8 mouse cellular contexts compared by ENCODE assay signal in the genomic region with DNA sequence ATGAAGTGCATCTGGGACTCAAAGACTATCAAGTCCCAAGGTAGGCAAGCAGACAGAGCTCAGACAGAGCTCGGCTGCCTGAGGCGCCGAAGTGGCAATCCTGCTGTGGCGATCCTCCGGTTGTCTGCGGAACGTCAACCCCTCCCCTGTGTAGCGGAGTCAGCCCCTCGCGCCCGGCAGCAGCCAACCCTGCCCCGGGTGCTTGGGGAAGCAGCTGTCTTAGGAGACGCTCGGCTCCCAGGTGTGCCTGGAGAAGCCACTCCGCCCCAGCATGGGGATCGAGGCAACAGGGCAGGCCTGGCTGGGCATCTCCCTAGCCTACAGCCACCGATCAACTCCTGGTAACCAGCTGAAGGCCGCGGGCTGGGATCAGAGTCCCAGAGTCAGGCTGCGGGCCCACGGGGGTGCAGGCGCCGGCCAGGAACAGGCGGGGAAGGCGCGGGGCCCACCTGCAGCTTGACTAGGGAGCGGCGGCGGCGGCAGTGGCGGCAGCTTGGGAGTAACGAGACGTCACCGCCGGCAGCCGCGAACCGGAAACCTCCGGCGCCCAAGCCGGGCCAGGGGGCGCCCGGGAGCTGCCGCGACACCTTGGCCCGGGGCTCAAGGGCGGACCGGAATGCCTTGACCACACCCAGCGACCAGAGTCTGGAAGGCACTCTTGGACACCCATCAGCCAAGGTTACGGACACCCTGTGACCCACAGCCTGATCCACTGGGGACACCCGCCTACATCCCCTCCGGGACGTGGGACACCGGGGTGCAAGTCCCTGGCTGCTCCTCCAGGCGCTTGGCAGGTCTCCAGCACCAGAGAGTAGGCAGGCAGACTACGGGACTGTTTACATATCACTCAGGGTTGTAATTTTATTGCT. TPM values are rescaled to one million over a fixed set of nuclear protein-coding genes. Genes with fewer than 3 reads are reported as not detected.
A peak's percentile ranks its signal among the peaks of the same experiment; 100 is the strongest.
DNase-seq lines count a peak whose midpoint lies in the region; ATAC-seq lines count a peak whose summit lies in the region.

A gene (minus strand): TSS at position 800 of the 869 bp plus-strand sequence.

- peaks cover 11% of the 10 kb centered on the region for H3K27me3 ChIP-seq in forebrain, embryonic 10.5 days (ENCODE audit: poor library complexity, severe bottlenecking)
- no peaks in the 10 kb centered on the region for H3K27me3 ChIP-seq in heart, embryonic 14.5 days (ENCODE audit: control insufficient read depth, insufficient read depth, low read length)
- no peaks in the 10 kb centered on the region for H3K27me3 ChIP-seq in liver, embryonic 13.5 days
- H3K27me3 ChIP-seq in stomach, embryonic 14.5 days (ENCODE audit: control insufficient read depth, insufficient read depth, low read length) = no peaks in the 10 kb centered on the region

- peak; percentile 85 for DNase-seq in CD4-positive, CD25-positive, alpha-beta regulatory T cell, adult 2 months (ENCODE audit: low read depth, low spot score)
- peak; percentile 67 for DNase-seq in forebrain, embryonic 10.5 days (ENCODE audit: extremely low spot score, low spot score)
- peak; percentile 92 for DNase-seq in kidney, postnatal 14 days
- DNase-seq in liver, embryonic 13.5 days = peak; percentile 69
- peak; percentile 51 to 66 for DNase-seq in natural killer cell, adult 2 months (ENCODE audit: low spot score in 2 of 2)

- H3K36me3 ChIP-seq in forebrain, embryonic 10.5 days (replicated peaks) = peaks cover 1% of the 10 kb centered on the region
- H3K36me3 ChIP-seq in heart, embryonic 14.5 days (ENCODE audit: control insufficient read depth, insufficient read depth, low read length) = peaks cover 21% of the 10 kb centered on the region
- H3K36me3 ChIP-seq in liver, embryonic 13.5 days = peaks cover under 1% of the 10 kb centered on the region
- no peaks in the 10 kb centered on the region for H3K36me3 ChIP-seq in stomach, embryonic 14.5 days (ENCODE audit: control insufficient read depth, insufficient read depth, low read length)

- H3K4me2 ChIP-seq in heart, embryonic 14.5 days (ENCODE audit: low read length) = peak within 1 kb of the TSS; percentile 94
- H3K4me2 ChIP-seq in liver, embryonic 13.5 days = peak within 1 kb of the TSS; percentile 99
- H3K4me2 ChIP-seq in stomach, embryonic 14.5 days (replicated peaks; ENCODE audit: low read depth, low read length) = peak within 1 kb of the TSS; percentile 100

- H3K4me1 ChIP-seq in brown adipose tissue, adult 24 weeks (ENCODE audit: control insufficient read depth, insufficient read depth, insufficient read length, low read length) = peaks cover 5% of the 10 kb centered on the region
- H3K4me1 ChIP-seq in forebrain, embryonic 10.5 days = peaks cover 49% of the 10 kb centered on the region
- H3K4me1 ChIP-seq in heart, embryonic 14.5 days (ENCODE audit: control insufficient read depth in 2 of 2, insufficient read depth in 2 of 2, low read length in 2 of 2) = peaks cover 9 to 18% of the 10 kb centered on the region in 2 experiments
- H3K4me1 ChIP-seq in liver, embryonic 13.5 days (replicated peaks) = peaks cover 22% of the 10 kb centered on the region
- H3K4me1 ChIP-seq in stomach, embryonic 14.5 days (ENCODE audit: control insufficient read depth, insufficient read depth, low read length) = peaks cover 13% of the 10 kb centered on the region; the same call in 1 of the 2 replicates

- 2% methylated on average over 55 of the region's 56 CpGs for WGBS in forebrain, embryonic 10.5 days
- under 1% methylated on average over 52 of the region's 56 CpGs for WGBS in heart, embryonic 14.5 days
- 1% methylated on average over 56 of the region's 56 CpGs for WGBS in liver, embryonic 13.5 days (ENCODE audit: insufficient replicate concordance)
- WGBS in stomach, embryonic 14.5 days = under 1% methylated on average over 56 of the region's 56 CpGs

- H3K27ac ChIP-seq in brown adipose tissue, adult 24 weeks (replicated peaks; ENCODE audit: low read depth, low read length) = peak within 1 kb of the TSS; percentile 67
- H3K27ac ChIP-seq in forebrain, embryonic 10.5 days = peak within 1 kb of the TSS; percentile 87
- H3K27ac ChIP-seq in heart, embryonic 14.5 days (replicated peaks in 1 of 2; ENCODE audit: control insufficient read depth in 1 of 2, insufficient read depth in 1 of 2, low read depth in 2 of 2, low read length in 2 of 2) = peak within 1 kb of the TSS; percentile 75 to 88
- peak within 1 kb of the TSS; percentile 72 for H3K27ac ChIP-seq in liver, embryonic 13.5 days
- peak within 1 kb of the TSS; percentile 71; the same call in 1 of the 2 replicates for H3K27ac ChIP-seq in stomach, embryonic 14.5 days (ENCODE audit: low read length)

- peak; percentile 73 for ATAC-seq in heart, embryonic 14.5 days (ENCODE audit: insufficient number of reproducible peaks, insufficient read depth, low FRiP score, low read depth)
- ATAC-seq in liver, embryonic 13.5 days (ENCODE audit: low read depth) = peak; percentile 85
- ATAC-seq in stomach, embryonic 14.5 days (ENCODE audit: insufficient number of reproducible peaks, insufficient read depth, low FRiP score, low read depth) = peak; percentile 73

- no peaks in the 10 kb centered on the region for H3K9me3 ChIP-seq in forebrain, embryonic 10.5 days
- H3K9me3 ChIP-seq in heart, embryonic 14.5 days (ENCODE audit: control insufficient read depth, low read length) = no peaks in the 10 kb centered on the region
- H3K9me3 ChIP-seq in liver, embryonic 13.5 days (replicated peaks) = no peaks in the 10 kb centered on the region
- no peaks in the 10 kb centered on the region for H3K9me3 ChIP-seq in stomach, embryonic 14.5 days (ENCODE audit: control insufficient read depth, low read depth, low read length)

- H3K9ac ChIP-seq in heart, embryonic 14.5 days (ENCODE audit: low read length) = peak within 1 kb of the TSS; percentile 96
- peak within 1 kb of the TSS; percentile 87 for H3K9ac ChIP-seq in liver, embryonic 13.5 days
- H3K9ac ChIP-seq in stomach, embryonic 14.5 days (replicated peaks; ENCODE audit: low read depth, low read length) = peak within 1 kb of the TSS; percentile 79

- peak within 1 kb of the TSS; percentile 81 for H3K4me3 ChIP-seq in brown adipose tissue, adult 24 weeks (ENCODE audit: insufficient read depth, low read depth, low read length)
- peak within 1 kb of the TSS; percentile 65 for H3K4me3 ChIP-seq in forebrain, embryonic 10.5 days
- peak within 1 kb of the TSS; percentile 77 to 82 for H3K4me3 ChIP-seq in heart, embryonic 14.5 days (ENCODE audit: control insufficient read depth in 1 of 2, insufficient read depth in 1 of 2, low read depth in 1 of 2, low read length in 2 of 2)
- peak within 1 kb of the TSS; percentile 71 for H3K4me3 ChIP-seq in liver, embryonic 13.5 days (replicated peaks)
- H3K4me3 ChIP-seq in stomach, embryonic 14.5 days (ENCODE audit: low read depth, low read length) = peak within 1 kb of the TSS; percentile 66

RNA-seq across cellular contexts. Expression of the gene that starts here (rescaled TPM):
- polyA plus RNA-seq in brown adipose tissue, adult 24 weeks (2012; ENCODE audit: insufficient read depth, insufficient read length, missing spikeins) = 5.2 and 6.3 TPM in 2 replicates
- polyA plus RNA-seq in forebrain, embryonic 10.5 days (2016; fragmentation: Nextera tagmentation; extraction: Ambion mirVana) = 9.7 and 9.9 TPM in 2 replicates
- polyA plus RNA-seq in heart, embryonic 14.5 days (2014; fragmentation: Nextera tagmentation; extraction: Ambion mirVana) = 14.1 and 14.6 TPM in 2 replicates
- polyA plus RNA-seq in liver, embryonic 13.5 days (2015; fragmentation: Nextera tagmentation; extraction: Ambion mirVana) = 2.0 and 2.3 TPM in 2 replicates
- polyA plus RNA-seq in stomach, embryonic 14.5 days (2014; fragmentation: Nextera tagmentation; extraction: Ambion mirVana) = 9.9 and 11.7 TPM in 2 replicates

Comparison
In these comparisons a context has a peak if more than half of its experiments do, and no peak if none do; other contexts are left out.
1. Peak in every context shown above with its lines: DNase-seq, ATAC-seq, H3K4me3 ChIP-seq and H3K27ac ChIP-seq.